In the genomic region with DNA sequence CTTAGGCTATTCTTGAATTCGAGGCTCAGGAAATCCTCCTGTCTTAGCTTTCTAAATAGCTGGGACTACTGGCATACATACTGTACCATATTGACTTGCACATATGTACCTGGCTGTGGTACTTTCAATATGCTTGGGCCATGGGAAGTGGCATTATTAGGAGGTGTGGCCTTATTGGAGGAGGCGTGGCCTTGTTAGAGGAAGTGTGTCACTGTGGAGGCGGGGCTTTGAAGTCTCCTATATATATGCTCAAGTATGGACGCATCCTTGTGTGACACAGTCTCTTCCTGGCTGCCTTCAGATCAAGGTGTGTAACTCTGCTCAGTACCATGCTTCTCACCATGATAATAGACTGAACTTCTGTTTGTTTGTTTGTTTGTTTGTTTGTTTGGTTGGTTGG, we compare ENCODE assay signal across 24 mouse cellular contexts.
"Had no signal": no experiment of that assay in that cellular context is flagged by ENCODE, and none has a peak within 500 bp of the region (broad histone marks: within the 10 kb centered on the region; RNA-seq: fewer than 3 reads in every experiment).

No protein-coding gene starts in this region.

- H3K27ac ChIP-seq: kidney, postnatal 0 days; layer of hippocampus, adult 2 months; limb, embryonic 10.5 days; limb, embryonic 13.5 days; liver, embryonic 12.5 days; liver, embryonic 15.5 days; lung, embryonic 15.5 days; macrophage; midbrain, embryonic 10.5 days; midbrain, embryonic 13.5 days; neural tube, embryonic 13.5 days had no signal

- H3K4me2 ChIP-seq: limb, embryonic 13.5 days; liver, embryonic 12.5 days; liver, embryonic 15.5 days; lung, embryonic 15.5 days; midbrain, embryonic 13.5 days; neural tube, embryonic 13.5 days had no signal

- H3K9ac ChIP-seq: limb, embryonic 13.5 days; liver, embryonic 12.5 days; liver, embryonic 15.5 days; lung, embryonic 15.5 days; midbrain, embryonic 13.5 days; neural tube, embryonic 13.5 days had no signal

- H3K4me1 ChIP-seq: limb, embryonic 10.5 days; midbrain, embryonic 10.5 days; neural tube, embryonic 13.5 days had no signal

- H3K9me3 ChIP-seq: limb, embryonic 10.5 days; limb, embryonic 13.5 days; liver, embryonic 12.5 days; liver, embryonic 15.5 days; lung, embryonic 15.5 days; midbrain, embryonic 10.5 days; midbrain, embryonic 13.5 days; neural tube, embryonic 13.5 days had no signal

- H3K36me3 ChIP-seq: limb, embryonic 10.5 days; limb, embryonic 13.5 days; liver, embryonic 12.5 days; liver, embryonic 15.5 days; lung, embryonic 15.5 days; midbrain, embryonic 10.5 days; midbrain, embryonic 13.5 days; neural tube, embryonic 13.5 days had no signal

- DNase-seq: kidney, postnatal 25 days; layer of hippocampus, adult 9-11 months; liver; lung, adult 18-20 months; lung, postnatal 14 days; retina, postnatal 1 day; right cerebral cortex, postnatal 25 days; spleen, adult 18-20 months; thymus, adult 2 months; thymus, postnatal 14 days; thymus, postnatal 4 days had no signal

- H3K27me3 ChIP-seq: limb, embryonic 13.5 days; liver, embryonic 12.5 days; liver, embryonic 15.5 days; lung, embryonic 15.5 days; midbrain, embryonic 13.5 days; neural tube, embryonic 13.5 days had no signal

- H3K4me3 ChIP-seq: layer of hippocampus, adult 2 months; limb, embryonic 10.5 days; limb, embryonic 13.5 days; liver, embryonic 12.5 days; liver, embryonic 15.5 days; lung, embryonic 15.5 days; midbrain, embryonic 10.5 days; midbrain, embryonic 13.5 days; myocyte; neural tube, embryonic 13.5 days had no signal

- ATAC-seq: liver, embryonic 12.5 days; midbrain, embryonic 13.5 days; midbrain, embryonic 16.5 days had no signal
